Mouse (Mus musculus) thymus, postnatal 14 days (tissue): ENCODE data around the gene Hmgcs2.

Experiments used
- DNase-seq: peaks from one replicate; pipeline ENCODE4 v3.0.0; 2021

The Hmgcs2 gene

GRCm38 (mm10) chr3:98280204-98280932 lies at the start of gene Hmgcs2:
Gene Hmgcs2, plus strand, starts transcription at chr3:98280435.
- DNase-seq = peak; percentile 45

DNA sequence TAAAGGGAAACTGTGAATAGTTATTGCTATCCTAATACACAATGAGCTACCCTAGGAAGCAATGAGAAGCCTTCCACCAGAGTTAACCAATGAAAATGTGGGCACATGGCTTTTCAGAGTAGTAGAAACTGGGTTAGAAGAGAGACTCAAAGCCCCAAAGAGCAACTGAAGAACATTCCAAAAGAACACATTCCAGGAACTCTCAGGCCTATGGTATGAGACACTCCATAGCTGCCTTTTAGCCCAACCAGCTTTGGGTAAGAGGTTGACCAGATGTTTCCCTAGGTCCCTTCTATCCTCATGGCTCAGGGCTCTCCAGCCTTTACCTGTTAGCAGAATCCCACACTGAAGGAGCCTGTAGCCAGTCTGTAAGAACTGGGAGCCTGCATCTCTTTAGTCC lies 46.7 kb upstream of the Hmgcs2 start:
- DNase-seq = no peak

GRCm38 (mm10) chr3:98236266-98236665 lies 44.0 kb upstream of the Hmgcs2 start:
- no peak for DNase-seq

- no peak for DNase-seq
These were observed 43.0 kb upstream of the Hmgcs2 start for GRCm38 (mm10) chr3:98237240-98237639.

DNA sequence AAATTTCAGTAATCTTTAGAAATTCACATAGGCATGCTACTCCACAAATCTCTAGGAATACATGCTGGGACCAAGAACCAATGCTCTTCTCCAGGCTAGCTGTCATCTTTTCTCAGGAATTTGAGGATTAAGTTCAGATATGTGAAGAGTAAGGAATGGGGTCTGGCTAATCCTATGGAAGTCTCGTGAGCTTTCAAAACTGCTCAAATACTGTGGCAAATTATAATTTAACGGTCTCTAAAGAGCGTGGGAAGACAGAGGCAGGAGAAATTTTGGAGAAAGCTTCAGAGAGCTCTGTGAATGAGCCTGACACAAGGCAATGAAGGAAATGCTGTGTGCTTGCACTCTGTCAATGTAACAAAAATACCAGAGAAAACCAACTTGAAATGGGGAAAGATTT lies 42.1 kb upstream of the Hmgcs2 start:
- no peak for DNase-seq

- DNase-seq = no peak
These were observed 38.2 kb upstream of the Hmgcs2 start for GRCm38 (mm10) chr3:98242051-98242450.

GRCm38 (mm10) chr3:98242458-98243037 lies 37.7 kb upstream of the Hmgcs2 start:
- DNase-seq = no peak

DNA sequence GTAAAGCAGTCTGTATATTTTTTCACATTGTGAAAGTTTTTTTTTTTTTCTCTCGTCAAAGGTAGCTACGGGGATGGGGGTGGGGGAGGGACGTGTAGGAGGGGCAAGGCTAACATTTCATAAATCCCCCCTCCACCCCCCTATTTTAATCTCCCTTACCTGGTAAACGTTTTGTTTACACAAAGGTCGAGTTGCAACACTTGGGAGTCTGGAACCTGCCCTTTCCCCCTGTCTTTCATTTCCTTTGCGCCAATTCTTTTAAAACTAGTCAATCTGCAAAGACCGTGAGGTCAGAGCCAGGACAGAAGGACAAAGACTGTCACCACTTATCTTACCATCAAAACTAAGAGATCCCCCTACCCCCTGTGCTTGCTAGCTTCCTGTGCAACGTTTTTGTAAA lies 34.3 kb upstream of the Hmgcs2 start:
- no peak for DNase-seq

- DNase-seq = no peak
These were observed 33.1 kb upstream of the Hmgcs2 start for GRCm38 (mm10) chr3:98246985-98247751.

DNA sequence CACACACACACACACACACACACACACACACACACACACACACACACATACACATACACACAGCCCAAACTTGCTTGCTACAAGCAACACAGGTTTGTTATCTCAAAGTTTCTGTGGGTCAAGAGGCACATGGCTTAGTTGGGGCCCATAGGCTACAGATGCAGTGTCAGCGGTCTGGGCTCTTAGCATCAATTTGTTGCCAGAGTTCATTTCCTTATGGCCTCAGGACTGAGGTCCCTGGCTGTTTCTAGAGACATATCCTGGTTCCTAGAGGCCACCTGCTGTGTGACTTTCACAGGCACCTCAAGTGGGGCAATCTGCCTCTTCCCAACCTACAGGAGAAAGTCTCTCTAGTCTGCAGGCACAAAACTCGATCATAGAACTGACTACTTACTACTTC lies 30.9 kb upstream of the Hmgcs2 start:
- DNase-seq = no peak

DNA sequence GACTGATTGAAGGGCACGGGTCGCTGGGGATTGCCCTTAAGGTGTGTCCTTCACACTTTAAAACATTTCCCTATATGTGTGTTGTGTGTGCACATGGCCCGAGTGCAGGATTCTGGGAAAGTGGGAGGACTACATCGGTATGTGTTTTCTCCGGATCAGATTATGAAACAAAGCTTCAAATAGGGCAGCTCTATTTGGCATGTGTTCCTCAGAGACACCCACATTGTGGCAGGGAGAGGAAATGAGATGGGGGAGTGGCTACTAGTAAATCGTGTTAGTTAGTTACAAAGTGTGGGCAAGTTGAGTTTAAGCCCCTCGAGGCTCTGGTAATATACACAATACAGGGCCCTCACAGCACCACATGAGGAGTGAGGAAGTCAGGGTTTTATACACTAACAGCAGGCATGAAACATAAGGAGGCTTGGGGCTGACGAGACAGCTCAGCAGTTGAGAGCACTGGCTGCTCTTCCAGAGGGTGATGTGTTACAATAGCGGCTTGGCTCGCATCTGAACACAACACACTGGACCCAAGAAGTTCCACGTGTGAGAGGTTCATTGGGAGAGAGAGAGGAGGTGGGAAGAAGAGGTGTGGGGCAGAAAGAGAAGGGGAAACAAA lies 30.3 kb upstream of the Hmgcs2 start:
- no peak for DNase-seq

DNA sequence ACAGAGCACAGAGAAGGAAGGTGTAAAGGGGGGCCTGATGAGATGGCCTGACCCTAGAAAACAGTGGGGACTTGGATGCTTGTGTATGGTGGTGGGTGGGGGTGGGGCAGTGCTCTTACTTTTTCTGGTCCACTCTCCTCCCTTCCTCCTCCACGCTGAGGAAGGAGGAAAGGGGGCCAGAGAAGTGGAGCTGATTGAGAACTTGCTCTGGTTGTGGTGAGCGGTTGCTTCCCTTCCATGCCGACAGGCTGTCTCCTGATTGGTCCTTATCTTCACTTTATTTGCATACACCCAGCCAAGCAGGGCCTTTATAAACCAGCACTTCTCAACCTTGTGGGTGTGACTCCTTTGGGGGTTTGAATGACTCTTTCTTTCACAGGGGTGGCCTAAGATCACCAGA lies 26.2 kb upstream of the Hmgcs2 start:
- DNase-seq = no peak

DNA sequence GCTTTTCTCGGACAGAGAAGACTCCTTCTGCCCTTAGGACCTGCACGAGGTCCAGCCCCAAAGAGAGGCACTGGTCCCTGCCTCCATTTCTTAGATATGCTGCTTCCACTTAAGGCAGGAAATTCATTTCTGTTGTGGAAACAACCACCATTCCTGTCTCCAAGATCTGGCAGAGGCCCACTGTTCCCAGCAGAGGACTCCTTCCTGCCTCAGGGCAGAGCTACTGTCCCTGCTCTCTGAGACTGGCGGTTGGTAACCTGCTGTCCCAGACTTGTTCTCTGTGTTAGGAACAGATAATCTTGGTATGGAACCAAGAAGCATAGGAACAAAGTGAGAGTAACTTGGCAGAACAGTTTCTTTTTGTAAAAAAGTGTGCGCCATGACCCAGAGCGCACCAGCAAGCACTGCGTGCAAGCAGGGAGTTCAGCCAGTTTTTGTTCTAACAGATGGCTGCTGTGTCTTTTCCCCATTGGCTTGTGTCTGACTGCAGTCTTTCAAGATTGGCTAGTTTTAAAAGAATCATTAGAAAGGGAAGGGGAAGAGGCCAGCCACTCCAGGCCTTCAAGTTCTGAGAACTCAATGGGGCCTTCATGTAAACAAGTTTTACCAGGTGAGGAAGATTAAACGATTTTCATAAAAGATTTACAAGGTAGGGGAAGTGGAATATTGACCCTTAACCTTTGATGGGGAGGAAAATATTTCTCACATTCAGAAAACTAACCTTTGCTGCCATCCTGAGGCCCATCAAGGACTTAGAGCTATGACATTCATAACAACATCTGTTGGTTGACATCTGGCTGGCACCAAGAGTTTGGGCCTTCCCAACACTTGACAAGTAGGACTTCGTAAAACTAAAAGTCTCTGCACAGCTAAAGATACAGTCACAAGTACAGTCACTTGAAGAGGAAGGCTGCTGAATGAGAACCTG lies 25.3 kb upstream of the Hmgcs2 start:
- no peak for DNase-seq

DNA sequence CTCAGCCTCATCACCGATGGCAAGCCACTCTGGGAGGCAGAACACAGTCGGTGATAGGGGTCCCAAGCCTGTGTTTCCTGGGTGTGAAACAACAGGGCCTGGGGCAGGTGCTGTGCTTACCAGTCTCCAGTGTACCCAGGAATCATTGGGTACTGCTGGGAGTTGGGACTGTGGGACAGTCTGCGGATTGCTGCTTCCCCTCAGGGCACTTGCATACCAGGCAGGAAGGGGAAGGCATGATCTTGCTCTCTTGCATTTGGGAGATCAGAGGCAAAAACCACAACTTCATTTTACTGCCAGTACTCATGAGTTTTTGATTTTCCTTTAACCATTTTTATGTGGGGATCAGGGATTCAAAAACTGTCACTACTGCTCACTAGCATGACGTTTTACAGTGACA lies 21.5 kb upstream of the Hmgcs2 start:
- DNase-seq = no peak

GRCm38 (mm10) chr3:98259271-98259751 lies 20.9 kb upstream of the Hmgcs2 start:
- DNase-seq = no peak

DNA sequence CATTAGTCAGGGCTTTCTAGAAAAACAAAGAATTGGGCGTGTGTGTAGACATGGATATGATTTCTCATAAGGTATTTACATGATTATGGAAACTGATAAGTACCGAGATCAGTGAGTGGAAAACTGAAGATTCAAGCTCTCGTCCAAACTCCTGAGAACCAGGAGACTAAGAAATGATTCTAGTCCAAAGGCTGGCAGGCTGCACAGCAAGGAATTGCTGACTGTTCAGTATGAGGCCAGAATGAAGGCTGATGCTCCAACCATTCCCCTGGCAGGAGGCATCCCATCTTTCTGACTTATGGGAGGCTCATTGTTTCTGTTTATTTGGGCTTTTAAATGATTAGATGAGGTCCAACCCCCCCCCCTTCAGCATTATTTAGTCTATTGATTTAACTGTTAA lies 19.7 kb upstream of the Hmgcs2 start:
- DNase-seq = no peak

DNA sequence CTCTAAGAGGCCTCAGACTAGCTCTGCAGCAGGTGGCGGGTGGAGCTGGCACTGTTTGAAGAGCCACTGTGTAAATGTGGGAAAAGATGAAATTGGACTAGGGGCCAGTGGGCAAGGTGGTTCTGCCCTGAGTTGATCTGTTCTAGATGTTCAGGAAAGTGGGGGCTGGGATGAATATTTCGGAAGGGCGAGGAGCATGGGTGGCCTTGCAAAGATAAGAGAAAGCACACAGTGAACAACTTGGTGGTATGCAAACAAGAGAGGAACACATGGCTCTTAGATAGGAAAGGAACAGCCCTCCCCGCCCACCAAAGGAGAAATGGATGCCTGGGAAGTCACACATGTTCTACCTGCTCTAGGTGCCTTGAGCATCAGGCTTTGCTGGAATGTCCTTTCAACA lies 18.8 kb upstream of the Hmgcs2 start:
- DNase-seq = no peak

DNA sequence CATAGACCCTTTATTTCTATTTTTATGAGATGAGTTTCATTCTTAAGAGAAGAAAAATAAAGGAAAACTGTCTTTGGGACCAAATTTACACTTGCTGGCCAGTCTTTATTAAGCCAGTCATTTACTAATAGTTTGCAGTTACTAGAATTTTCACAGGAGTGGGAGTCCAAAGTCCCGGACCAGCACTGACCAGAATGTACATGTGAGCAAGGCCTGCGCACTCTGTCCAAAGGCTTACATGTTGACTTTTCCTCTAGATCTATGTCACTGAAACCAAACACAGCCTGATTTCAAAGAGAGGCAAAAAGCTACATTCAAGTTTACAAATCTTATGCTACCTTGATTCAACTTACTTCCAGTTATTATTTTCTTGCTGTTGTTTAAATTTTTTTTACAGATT lies 18.1 kb upstream of the Hmgcs2 start:
- DNase-seq = no peak

- no peak for DNase-seq
These were observed 13.0 kb upstream of the Hmgcs2 start for GRCm38 (mm10) chr3:98267249-98267651.

DNA sequence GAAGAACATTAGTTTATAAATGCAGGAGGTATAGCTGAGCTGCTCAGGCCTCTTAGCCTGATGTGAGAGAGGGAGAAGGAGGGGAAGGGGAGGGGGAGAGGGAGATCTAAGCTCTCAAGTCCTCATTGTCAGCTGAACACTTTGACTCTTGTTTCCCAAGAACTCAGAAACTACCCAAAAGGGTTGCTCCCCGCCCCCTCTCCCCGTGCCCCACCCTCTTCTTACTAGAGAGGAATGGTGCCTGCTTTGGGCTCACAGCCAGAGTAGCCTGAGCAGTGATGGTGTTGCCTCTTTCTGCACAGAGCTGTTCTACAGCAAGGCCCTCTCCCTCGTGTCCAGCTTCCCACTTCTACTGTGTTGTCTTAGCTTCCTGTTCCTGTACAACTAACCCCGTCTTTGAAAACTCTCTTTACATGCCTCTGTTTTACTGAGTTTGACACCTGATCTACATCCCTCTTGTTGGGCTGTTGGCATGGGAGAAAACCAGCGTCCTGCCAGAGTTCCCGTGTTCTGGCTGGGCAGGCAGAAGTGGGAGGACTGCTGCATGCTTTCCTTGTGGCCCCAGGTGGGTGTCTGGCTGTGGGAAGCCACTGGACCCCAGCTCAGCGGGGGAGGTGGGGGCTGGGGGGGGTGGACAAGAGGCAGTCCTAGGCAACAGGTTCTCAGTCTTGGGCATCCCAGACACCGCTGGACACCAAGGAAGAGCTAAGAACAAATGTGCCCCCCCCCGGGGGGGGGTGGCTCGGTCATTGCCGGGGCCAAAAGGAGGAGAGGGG lies 6.4 kb upstream of the Hmgcs2 start:
- no peak for DNase-seq

GRCm38 (mm10) chr3:98279682-98280081 lies 553 bp upstream of the Hmgcs2 start:
- no peak for DNase-seq
